Mouse (Mus musculus): ENCODE results near the gene Arid3c.
"Not testable (repeated sequence)": the region's sequence is repeated elsewhere in the genome, so short reads cannot be mapped to it uniquely, and the experiment has no call there.

GRCm38 (mm10) chr4:41774002-41774401, 43.1 kb upstream of the Arid3c start, which contains the start of gene Ccl27a:
- TF ChIP-seq CTCF (conservative IDR thresholded peaks at IDR 0.05 in 1 of 2, IDR thresholded peaks at IDR 0.05 in 1 of 2; ENCODE audit: low read depth in 2 of 2, low read length in 2 of 2); RAD21 (IDR thresholded peaks at IDR 0.05; ENCODE audit: low read depth, low read length); POLR2A (IDR thresholded peaks at IDR 0.05; ENCODE audit: low read depth, low read length); MXI1 (IDR thresholded peaks at IDR 0.05; ENCODE audit: low read depth, low read length); BHLHE40 (IDR thresholded peaks at IDR 0.05; ENCODE audit: low read depth, low read length); MAFK (IDR thresholded peaks at IDR 0.05; ENCODE audit: insufficient replicate concordance, low read length); CHD2 (IDR thresholded peaks at IDR 0.05; ENCODE audit: low read length); MAX (IDR thresholded peaks at IDR 0.05; ENCODE audit: low read length); JUN (IDR thresholded peaks at IDR 0.05; ENCODE audit: insufficient read depth, low read depth, low read length): not testable (repeated sequence)

All from CH12.LX (cell line).